Mouse (Mus musculus): ENCODE measurements around the gene Fam173b.
"Not testable (repeated sequence)": the region's sequence is repeated elsewhere in the genome, so short reads cannot be mapped to it uniquely, and the experiment has no call there.

Fam173b gene

GRCm38 (mm10) chr15:31601646-31602374 is at the start of gene Fam173b, which contains the start of gene Cct5:
Gene Fam173b (plus strand): TSS chr15:31601852.
Gene Cct5 (minus strand): TSS chr15:31601804.
- peak; percentile 100 for DNase-seq (ENCODE audit: low read depth, low spot score)

- DNase-seq (ENCODE audit: low read depth, low spot score), result no peak
These were observed 46.8 kb upstream of the Fam173b start for GRCm38 (mm10) chr15:31554855-31555254.

GRCm38 (mm10) chr15:31561390-31561789 is 40.3 kb upstream of the Fam173b start:
- DNase-seq (ENCODE audit: low read depth, low spot score), result no peak

GRCm38 (mm10) chr15:31561976-31562375 is 39.7 kb upstream of the Fam173b start:
- no peak for DNase-seq (ENCODE audit: low read depth, low spot score)

GRCm38 (mm10) chr15:31562847-31563246 is 38.8 kb upstream of the Fam173b start:
- DNase-seq (ENCODE audit: low read depth, low spot score), result no peak

- DNase-seq (ENCODE audit: low read depth, low spot score), result no peak
These were observed 37.8 kb upstream of the Fam173b start for GRCm38 (mm10) chr15:31563577-31564546.

- DNase-seq (ENCODE audit: low read depth, low spot score), result no peak
These were observed 36.5 kb upstream of the Fam173b start, which contains the start of gene Cmbl for GRCm38 (mm10) chr15:31565184-31565583. Gene Cmbl (plus strand): TSS chr15:31565389.

- no peak for DNase-seq (ENCODE audit: low read depth, low spot score)
These were observed 35.9 kb upstream of the Fam173b start for GRCm38 (mm10) chr15:31565786-31566185.

- DNase-seq (ENCODE audit: low read depth, low spot score), result no peak
These were observed 34.2 kb upstream of the Fam173b start for GRCm38 (mm10) chr15:31567431-31567830.

GRCm38 (mm10) chr15:31568581-31568996 is 33.1 kb upstream of the Fam173b start:
- peak; percentile 55 for DNase-seq (ENCODE audit: low read depth, low spot score)

- no peak for DNase-seq (ENCODE audit: low read depth, low spot score)
These were observed 32.2 kb upstream of the Fam173b start for GRCm38 (mm10) chr15:31569325-31570022.

GRCm38 (mm10) chr15:31570959-31571358 is 30.7 kb upstream of the Fam173b start:
- DNase-seq (ENCODE audit: low read depth, low spot score), result no peak

GRCm38 (mm10) chr15:31571906-31572722 is 29.5 kb upstream of the Fam173b start:
- DNase-seq (ENCODE audit: low read depth, low spot score), result no peak

GRCm38 (mm10) chr15:31573287-31573686 is 28.4 kb upstream of the Fam173b start:
- DNase-seq (ENCODE audit: low read depth, low spot score), result no peak

- no peak for DNase-seq (ENCODE audit: low read depth, low spot score)
These were observed 28.0 kb upstream of the Fam173b start for GRCm38 (mm10) chr15:31573692-31574091.

- DNase-seq (ENCODE audit: low read depth, low spot score), result peak; percentile 41
These were observed 25.6 kb upstream of the Fam173b start for GRCm38 (mm10) chr15:31576076-31576475.

- not testable (repeated sequence) for DNase-seq (ENCODE audit: low read depth, low spot score)
These were observed 20.6 kb upstream of the Fam173b start for GRCm38 (mm10) chr15:31581086-31581485.

GRCm38 (mm10) chr15:31583304-31584085 is 18.2 kb upstream of the Fam173b start:
- no peak for DNase-seq (ENCODE audit: low read depth, low spot score)

GRCm38 (mm10) chr15:31585238-31585637 is 16.4 kb upstream of the Fam173b start:
- DNase-seq (ENCODE audit: low read depth, low spot score), result no peak

GRCm38 (mm10) chr15:31586088-31586487 is 15.6 kb upstream of the Fam173b start:
- DNase-seq (ENCODE audit: low read depth, low spot score), result no peak

All from mesoderm, embryonic 11.5 days (tissue).